Mouse (Mus musculus): ENCODE results near the gene Ski. TPM values are rescaled to one million over a fixed set of nuclear protein-coding genes. Genes with fewer than 3 reads are reported as not detected.

Ski gene
- polyA plus RNA-seq, 1 experiment from 2014 or later = 22.6 TPM

DNA sequence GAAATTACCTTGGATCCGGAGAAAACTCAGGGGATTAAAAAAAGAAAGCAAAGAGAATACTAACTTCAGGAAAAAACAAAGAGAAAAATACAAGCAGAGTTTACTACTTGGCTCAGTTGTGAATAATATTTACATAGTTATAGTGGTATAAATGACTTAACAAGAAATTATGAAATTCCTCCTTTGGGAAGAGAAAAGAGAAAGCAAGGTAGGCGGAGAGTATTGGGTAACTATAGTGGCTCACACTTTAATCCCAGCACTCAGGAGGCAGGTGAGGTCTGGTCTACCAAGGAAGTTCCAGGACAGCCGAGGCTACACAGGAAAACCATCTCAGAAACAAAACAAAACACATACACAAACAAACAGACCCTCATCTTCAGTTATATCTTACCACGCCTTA, 5.6 kb upstream of the Ski start:
- Histone ChIP-seq H3K4me2 (replicated peaks; ENCODE audit: low read depth, low read length) (no peak overlapping the region), H3K36me3 (ENCODE audit: insufficient read depth, low read length) (no peaks in the 10 kb centered on the region), H3K9me3 (ENCODE audit: low read length) (no peaks in the 10 kb centered on the region), H3K27me3 (replicated peaks; ENCODE audit: insufficient read depth, low read length) (no peaks in the 10 kb centered on the region), H3K27ac (ENCODE audit: low read length) (no peak overlapping the region), H3K9ac (replicated peaks; ENCODE audit: low read depth) (no peak overlapping the region), H3K4me3 (ENCODE audit: low read depth, low read length) (no peak overlapping the region), H3K4me1 (ENCODE audit: insufficient read depth, low read depth, low read length) (peaks cover 10% of the 10 kb centered on the region; the same call in 1 of the 2 replicates)
- TF ChIP-seq CTCF (IDR thresholded peaks at IDR 0.05) (no peak), EP300 (IDR thresholded peaks at IDR 0.05) (no peak)
- WGBS = 53% methylated on average over 4 of the region's 4 CpGs
- ATAC-seq (no peak), DNase-seq (ENCODE audit: low spot score) (peak; percentile 53)

DNA sequence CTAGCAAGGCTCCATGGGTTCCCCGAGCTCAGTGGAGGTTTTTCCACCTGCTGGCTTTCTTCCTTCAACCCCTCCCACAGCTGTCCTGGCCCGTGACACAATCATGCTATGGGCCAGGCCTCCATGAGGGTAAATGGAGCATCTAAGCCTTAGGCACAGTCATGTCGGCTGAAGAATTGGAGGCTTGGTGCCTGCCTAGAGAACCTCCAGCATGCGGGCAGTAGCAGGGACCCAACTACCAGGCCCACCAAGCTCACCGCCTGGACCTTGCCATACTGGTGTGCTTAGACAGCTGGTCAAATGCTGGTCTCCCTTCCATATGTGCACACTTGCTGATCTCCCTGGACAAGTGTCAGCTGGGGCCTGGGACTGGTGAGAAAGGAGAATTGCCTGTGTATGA, 3.5 kb upstream of the Ski start:
- no peaks in the 10 kb centered on the region for H3K9me3 ChIP-seq (ENCODE audit: low read length)

DNA sequence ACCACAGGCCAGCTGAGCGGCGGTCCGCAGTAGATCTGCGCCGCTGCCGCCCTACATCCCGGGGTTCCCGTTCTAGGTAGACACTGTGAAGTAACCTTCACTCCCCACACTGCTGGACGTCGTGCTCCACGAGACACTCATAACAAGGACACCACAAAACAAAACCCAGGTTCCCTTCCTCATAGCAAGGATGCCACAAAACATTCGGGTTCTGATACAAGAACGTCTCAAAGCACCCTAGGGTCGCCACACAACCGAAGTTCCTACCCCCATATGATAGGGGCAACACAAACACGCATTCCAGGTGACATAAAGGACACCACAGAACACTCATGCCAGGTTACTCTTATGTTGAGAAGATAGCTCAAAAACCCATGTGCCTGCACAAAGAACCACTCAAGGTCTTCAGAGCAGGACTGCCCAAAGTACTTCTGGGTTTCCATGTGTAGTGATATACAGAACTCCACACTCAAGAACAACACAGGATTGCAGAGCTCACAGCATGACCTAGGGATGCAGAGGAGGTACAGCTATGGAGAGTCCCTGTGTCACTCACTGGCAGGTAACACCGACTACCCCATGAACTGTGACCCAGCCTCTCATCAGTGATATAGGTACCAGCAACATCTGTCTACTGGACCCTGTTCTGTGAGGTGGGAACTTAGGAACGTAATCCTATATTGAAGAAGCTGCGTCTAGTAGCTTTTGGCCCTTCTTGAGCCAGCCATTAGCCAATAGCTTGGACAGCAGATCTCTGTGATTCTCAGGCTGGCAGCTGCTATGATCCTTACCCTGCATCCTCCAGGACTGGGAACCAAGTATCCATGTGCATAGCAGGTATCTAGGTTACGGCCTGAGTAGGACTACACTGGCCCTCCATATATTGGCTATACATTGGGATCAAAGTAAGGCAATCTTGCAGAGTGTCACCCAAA, 1.5 kb upstream of the Ski start:
- 28% methylated on average over 20 of the region's 20 CpGs for WGBS
- H3K27ac ChIP-seq (ENCODE audit: low read length) = peak overlapping the region; percentile 97
- no peak for TF ChIP-seq CTCF (IDR thresholded peaks at IDR 0.05)
- no peak for TF ChIP-seq EP300 (IDR thresholded peaks at IDR 0.05)
- H3K4me2 ChIP-seq (replicated peaks; ENCODE audit: low read depth, low read length) = peak overlapping the region; percentile 83
- H3K27me3 ChIP-seq (replicated peaks; ENCODE audit: insufficient read depth, low read length) = no peaks in the 10 kb centered on the region
- no peak for ATAC-seq
- H3K36me3 ChIP-seq (ENCODE audit: insufficient read depth, low read length) = no peaks in the 10 kb centered on the region
- DNase-seq (ENCODE audit: low spot score) = no peak
- peaks cover 19% of the 10 kb centered on the region for H3K4me1 ChIP-seq (ENCODE audit: insufficient read depth, low read depth, low read length)
- H3K9me3 ChIP-seq (ENCODE audit: low read length) = no peaks in the 10 kb centered on the region
- H3K9ac ChIP-seq (replicated peaks; ENCODE audit: low read depth) = peak overlapping the region; percentile 62
- H3K4me3 ChIP-seq (ENCODE audit: low read depth, low read length) = peak overlapping the region; percentile 14; the same call in 1 of the 2 replicates

More for the DNA sequence above, 3.5 kb upstream of the Ski start:
- no peak for ATAC-seq
- Histone ChIP-seq H3K9ac (replicated peaks; ENCODE audit: low read depth) (no peak overlapping the region), H3K4me1 (ENCODE audit: insufficient read depth, low read depth, low read length) (peaks cover 10% of the 10 kb centered on the region; the same call in 1 of the 2 replicates), H3K4me3 (ENCODE audit: low read depth, low read length) (no peak overlapping the region), H3K36me3 (ENCODE audit: insufficient read depth, low read length) (no peaks in the 10 kb centered on the region), H3K27me3 (replicated peaks; ENCODE audit: insufficient read depth, low read length) (no peaks in the 10 kb centered on the region), H3K27ac (ENCODE audit: low read length) (no peak overlapping the region), H3K4me2 (replicated peaks; ENCODE audit: low read depth, low read length) (no peak overlapping the region)
- DNase-seq (ENCODE audit: low spot score) = no peak
- WGBS = 84% methylated on average over 5 of the region's 5 CpGs
- TF ChIP-seq CTCF (IDR thresholded peaks at IDR 0.05) (no peak), EP300 (IDR thresholded peaks at IDR 0.05) (no peak)

DNA sequence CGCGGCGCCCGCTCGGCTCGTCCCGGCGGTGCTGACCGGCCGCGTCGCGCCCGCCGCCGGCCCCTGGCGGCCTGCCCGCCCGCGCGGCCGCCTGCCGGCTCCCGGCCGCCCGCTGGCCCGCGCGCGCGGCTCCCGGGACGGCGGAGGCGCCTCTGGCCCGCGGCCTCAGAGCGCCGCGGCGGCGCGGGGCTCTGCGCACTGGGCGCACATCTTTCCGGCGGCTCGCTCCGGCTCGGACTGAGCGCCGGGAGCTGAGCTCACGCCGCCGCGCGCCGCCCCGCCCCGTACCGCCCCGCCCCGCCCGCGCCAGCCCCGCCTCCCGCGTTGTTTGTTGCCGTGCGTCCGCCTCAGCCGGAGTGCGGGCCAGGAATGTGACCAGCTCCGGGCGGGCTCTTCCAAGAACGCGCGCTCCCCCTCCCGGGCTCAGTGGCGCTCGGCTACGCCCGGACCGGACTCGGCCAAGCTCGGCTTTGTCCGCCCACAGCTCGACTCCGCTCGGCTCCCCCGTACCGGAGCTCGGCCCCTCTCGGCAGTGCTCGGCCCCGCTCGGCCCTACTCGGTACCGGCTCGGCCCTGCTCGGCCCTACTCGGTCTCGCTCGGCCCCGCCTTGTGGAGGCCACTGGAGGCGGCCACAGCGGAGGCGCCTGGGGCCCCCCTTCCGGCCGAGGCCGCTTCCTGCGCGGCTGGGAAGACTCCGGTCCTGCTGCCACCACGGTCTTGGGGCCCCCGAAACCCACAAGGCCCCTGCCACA, 625 bp upstream of the Ski start:
- peak overlapping the region; percentile 26; the same call in 1 of the 2 replicates for H3K4me3 ChIP-seq (ENCODE audit: low read depth, low read length)
- H3K9ac ChIP-seq (replicated peaks; ENCODE audit: low read depth) = peak overlapping the region; percentile 84
- WGBS = 0% methylated on average over 27 of the region's 116 CpGs
- TF ChIP-seq EP300 (IDR thresholded peaks at IDR 0.05) (no peak), CTCF (IDR thresholded peaks at IDR 0.05) (peak; percentile 59)
- H3K36me3 ChIP-seq (ENCODE audit: insufficient read depth, low read length) = no peaks in the 10 kb centered on the region
- no peaks in the 10 kb centered on the region for H3K27me3 ChIP-seq (replicated peaks; ENCODE audit: insufficient read depth, low read length)
- peak overlapping the region; percentile 97 for H3K27ac ChIP-seq (ENCODE audit: low read length)
- ATAC-seq (peak; percentile 98), DNase-seq (ENCODE audit: low spot score) (peak; percentile 98)
- peaks cover 27% of the 10 kb centered on the region for H3K4me1 ChIP-seq (ENCODE audit: insufficient read depth, low read depth, low read length)
- no peaks in the 10 kb centered on the region for H3K9me3 ChIP-seq (ENCODE audit: low read length)
- peak overlapping the region; percentile 83 for H3K4me2 ChIP-seq (replicated peaks; ENCODE audit: low read depth, low read length)

DNA sequence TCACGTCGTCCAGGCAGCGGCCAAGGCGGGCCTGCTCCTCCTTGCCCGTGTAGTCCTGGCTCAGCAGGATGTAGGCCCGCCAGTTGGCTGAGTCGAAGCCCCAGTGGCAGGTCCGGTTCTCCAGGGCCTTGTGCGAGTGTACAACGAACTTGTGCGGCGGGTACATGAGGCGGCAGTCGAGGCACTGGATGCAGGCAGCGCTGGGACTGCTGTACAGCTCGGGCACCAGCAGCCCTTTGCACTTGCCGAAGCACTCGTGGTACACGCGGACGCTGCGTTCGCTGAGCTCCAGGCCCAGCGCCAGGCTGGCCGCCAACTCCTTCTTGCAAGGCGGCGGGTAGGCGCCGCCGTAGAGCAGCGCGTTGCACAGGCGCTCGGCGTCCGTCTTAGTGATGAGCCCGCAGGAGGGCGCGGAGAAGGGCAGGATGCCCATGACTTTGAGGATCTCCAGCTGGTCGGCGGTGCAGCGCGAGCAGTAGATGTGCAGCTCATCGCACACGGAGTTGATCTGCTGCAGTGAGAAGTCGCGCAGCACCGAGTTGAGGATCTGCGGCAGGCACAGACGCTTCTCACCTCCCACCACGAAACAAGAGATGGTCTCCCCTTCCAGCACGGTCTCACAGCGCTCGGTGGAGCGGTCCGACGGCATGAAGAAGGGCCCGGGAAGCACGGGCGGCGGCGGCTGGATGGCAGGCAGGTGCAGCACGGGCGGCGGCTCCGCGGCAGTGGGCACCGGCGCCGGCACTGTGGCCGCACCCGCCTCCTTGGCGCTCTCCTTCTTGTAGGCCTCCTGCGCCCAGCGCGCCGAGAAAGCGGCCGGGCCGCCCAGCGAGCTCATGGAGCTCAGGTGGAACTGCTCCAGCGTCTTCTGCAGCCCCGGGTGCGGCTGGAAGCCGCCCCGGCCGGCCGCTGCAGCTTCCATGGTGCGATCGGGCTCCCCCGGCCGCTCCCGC, 517 bp downstream of the Ski start:
- under 1% methylated on average over 56 of the region's 93 CpGs for WGBS
- Histone ChIP-seq H3K36me3 (ENCODE audit: insufficient read depth, low read length) (no peaks in the 10 kb centered on the region), H3K9ac (replicated peaks; ENCODE audit: low read depth) (peak overlapping the region; percentile 84), H3K27me3 (replicated peaks; ENCODE audit: insufficient read depth, low read length) (no peaks in the 10 kb centered on the region), H3K4me1 (ENCODE audit: insufficient read depth, low read depth, low read length) (peaks cover 35% of the 10 kb centered on the region), H3K27ac (ENCODE audit: low read length) (peak overlapping the region; percentile 97), H3K4me3 (ENCODE audit: low read depth, low read length) (peak overlapping the region; percentile 92), H3K4me2 (replicated peaks; ENCODE audit: low read depth, low read length) (peak overlapping the region; percentile 83), H3K9me3 (ENCODE audit: low read length) (no peaks in the 10 kb centered on the region)
- TF ChIP-seq CTCF (IDR thresholded peaks at IDR 0.05) (no peak; the same call in none of the 2 replicates), EP300 (IDR thresholded peaks at IDR 0.05) (no peak)
- no peak for ATAC-seq
- peak; percentile 80 for DNase-seq (ENCODE audit: low spot score)
